Mouse (Mus musculus) lung, postnatal 25 days (tissue): ENCODE data around the gene Upk2.

ENCODE experiments used
- DNase-seq: peaks from one replicate; pipeline ENCODE4 v3.0.0; 2022; ENCODE audit warnings: low spot score

Upk2 gene

GRCm38 (mm10) chr9:44406906-44407751 is 47.6 kb downstream of the Upk2 start, which contains the start of the genes Rps25 and Trappc4:
Rps25 (plus strand) TSS chr9:44407139.
Trappc4 (minus strand) TSS chr9:44407600.
- DNase-seq, result peak; percentile 94

- DNase-seq, result no peak
Measured at GRCm38 (mm10) chr9:44405011-44405410, 49.8 kb downstream of the Upk2 start.
